Mouse (Mus musculus) olfactory bulb, adult 2 months (tissue): ENCODE measurements at regions not wholly inside any gene's neighbourhood (a gene's known extent, or its start where the extent isn't known, plus 50 kb on each side); places are given as distances from the start of the nearest gene placed in this dataset.
"Not testable (repeated sequence)": the region's sequence is repeated elsewhere in the genome, so short reads cannot be mapped to it uniquely, and the experiment has no call there.

ENCODE experiments used
- CTCF ChIP-seq: fragments of 200-500 bp; IDR thresholded peaks from 2 replicates; pipeline ENCODE4 v1.5.1; 2012; ENCODE audit warnings: low read depth, mild to moderate bottlenecking, low read length, moderate library complexity; ENCODE audit not compliant: insufficient read depth
- POLR2A ChIP-seq: fragments of 200-500 bp; IDR thresholded peaks from 2 replicates; pipeline ENCODE4 v1.6.1; 2012; ENCODE audit warnings: mild to moderate bottlenecking, low read depth, low read length, moderate library complexity; ENCODE audit not compliant: insufficient read depth

DNA sequence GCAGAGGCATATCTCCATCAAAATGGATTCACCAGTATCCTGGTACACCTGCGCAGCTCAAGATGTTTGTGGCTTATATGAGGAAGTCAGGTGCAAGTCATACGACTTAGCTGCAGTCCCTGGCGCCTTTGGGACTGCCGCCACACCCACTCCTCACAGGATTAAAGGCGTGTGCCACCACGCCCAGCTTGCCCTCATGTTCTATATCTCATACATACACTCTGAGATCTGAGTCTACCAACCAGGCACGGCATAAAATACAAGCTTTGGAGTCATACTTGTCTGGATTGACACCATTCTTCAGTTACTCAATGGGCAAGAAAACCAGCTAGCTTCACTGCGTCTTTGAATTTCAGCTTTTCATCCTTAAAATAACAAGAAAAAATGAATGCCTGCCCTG lies 290.5 kb upstream of the Gm10192 start:
- not testable (repeated sequence) for TF ChIP-seq CTCF, POLR2A
